Mouse (Mus musculus): ENCODE results near the gene Tap1.

DNA sequence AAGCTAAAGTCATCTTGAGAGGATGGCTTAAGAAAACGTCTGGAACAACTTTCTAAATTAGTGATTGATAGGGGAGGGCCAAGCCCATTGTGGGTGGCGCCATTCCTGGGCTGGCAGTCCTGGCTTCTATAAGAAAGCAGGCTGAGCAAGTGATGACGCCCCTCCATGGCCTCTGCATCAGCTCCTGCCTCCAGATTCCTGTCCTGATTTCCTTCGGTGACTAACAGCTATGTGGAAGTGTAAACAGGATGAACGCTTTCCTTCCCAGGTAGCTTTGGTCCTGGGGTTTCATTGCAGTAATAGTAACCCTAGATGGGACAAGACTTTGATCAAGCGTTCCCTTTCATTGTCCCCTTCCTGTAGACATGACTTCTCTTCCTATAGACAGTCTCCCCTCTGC lies 8.3 kb upstream of the Tap1 start:
- TF ChIP-seq GATA1 (IDR thresholded peaks at IDR 0.05; ENCODE audit: low read length), result no peak
- TF ChIP-seq TAL1 (IDR thresholded peaks at IDR 0.05; ENCODE audit: low read length), result no peak
